Mouse (Mus musculus): ENCODE measurements at regions not wholly inside any gene's neighbourhood (a gene's known extent, or its start where the extent isn't known, plus 50 kb on each side); places are given as distances from the start of the nearest gene placed in this dataset.

GRCm38 (mm10) chr3:61064720-61065119 is 62.1 kb downstream of the P2ry1 start:
- no peak for DNase-seq (ENCODE audit: low spot score)

DNA sequence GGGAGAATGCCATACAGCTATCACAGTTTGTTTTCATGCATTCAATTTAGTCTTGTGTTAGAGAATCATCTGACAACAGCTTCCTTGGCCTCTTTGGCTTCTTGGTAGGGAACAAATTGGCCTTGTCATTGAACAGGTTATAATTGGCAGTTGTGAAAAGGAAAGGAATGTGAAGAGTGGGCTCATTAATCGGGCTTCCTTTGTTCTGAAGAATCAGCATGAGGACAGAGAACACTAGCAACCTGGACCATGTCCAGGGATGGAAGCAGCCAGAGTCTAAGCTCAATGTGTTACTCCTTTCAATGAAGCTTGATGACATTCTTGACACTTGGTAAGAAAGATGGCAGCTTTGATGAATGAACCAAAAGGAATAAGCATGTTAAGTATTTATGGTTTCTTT is 64.5 kb downstream of the P2ry1 start:
- DNase-seq (ENCODE audit: low spot score), result no peak

DNA sequence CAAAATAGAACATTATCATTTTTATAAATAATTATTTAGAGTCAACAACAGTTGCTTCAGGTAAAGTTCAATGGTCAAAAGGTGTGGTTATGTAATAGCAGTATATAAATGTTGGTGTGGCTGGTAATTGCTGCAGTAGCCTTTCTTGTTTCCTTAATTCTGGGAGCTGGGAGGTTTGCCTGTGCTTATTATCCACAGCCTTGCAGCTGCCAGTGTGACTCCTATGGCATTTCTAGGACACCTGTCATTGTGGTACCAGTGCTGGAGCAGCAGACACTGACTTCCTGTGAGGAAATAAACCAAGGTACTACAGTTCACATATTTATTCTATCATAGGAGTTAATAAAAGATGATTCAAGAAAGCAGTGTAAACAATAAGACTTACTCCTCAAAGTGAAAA is 65.6 kb downstream of the P2ry1 start:
- no peak for DNase-seq (ENCODE audit: low spot score)

GRCm38 (mm10) chr3:61071041-61071440 is 68.4 kb downstream of the P2ry1 start:
- no peak for DNase-seq (ENCODE audit: low spot score)

- DNase-seq (ENCODE audit: low spot score), result no peak
These were observed 69.7 kb downstream of the P2ry1 start for GRCm38 (mm10) chr3:61072330-61072729.

DNA sequence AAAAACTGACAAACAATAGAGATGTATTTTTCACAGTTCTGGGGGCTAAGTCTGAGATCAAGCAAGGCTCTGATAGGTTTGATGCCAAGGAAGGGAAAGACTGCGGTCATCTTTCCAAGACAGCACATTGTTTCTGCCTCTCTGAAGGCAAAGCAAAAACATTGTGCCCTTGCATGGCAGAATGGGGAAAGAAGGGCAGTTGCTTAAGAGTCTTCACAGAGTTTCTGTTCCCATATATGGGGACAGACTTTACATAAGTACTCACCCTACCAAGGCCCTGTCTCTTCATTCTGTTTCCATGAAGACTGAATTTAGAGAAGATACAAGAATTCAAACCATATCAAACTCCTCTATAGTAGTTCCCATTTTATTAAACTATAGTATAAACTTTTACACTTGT is 70.5 kb downstream of the P2ry1 start:
- DNase-seq (ENCODE audit: low spot score), result no peak

GRCm38 (mm10) chr3:61073806-61074205 is 71.2 kb downstream of the P2ry1 start:
- no peak for DNase-seq (ENCODE audit: low spot score)

DNA sequence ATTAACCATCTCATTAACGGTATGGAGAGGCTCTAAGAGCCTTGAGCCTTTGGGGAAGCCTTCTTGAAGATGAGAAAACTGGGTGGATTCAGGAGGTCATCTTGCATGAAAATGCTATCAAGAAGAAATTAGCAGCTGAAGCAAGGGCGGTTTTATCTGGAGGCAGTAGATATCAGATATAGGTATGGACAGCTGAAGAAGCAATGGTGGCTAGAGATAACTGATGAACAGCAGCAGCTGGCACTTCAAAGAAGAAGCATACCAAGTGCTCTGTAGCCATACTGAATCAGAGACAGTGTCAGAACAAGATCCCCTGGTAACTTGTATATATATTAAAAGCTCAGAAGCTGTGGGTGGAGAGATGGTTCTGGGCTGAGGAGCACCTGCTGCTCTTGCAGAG is 73.2 kb downstream of the P2ry1 start:
- DNase-seq (ENCODE audit: low spot score), result no peak

DNA sequence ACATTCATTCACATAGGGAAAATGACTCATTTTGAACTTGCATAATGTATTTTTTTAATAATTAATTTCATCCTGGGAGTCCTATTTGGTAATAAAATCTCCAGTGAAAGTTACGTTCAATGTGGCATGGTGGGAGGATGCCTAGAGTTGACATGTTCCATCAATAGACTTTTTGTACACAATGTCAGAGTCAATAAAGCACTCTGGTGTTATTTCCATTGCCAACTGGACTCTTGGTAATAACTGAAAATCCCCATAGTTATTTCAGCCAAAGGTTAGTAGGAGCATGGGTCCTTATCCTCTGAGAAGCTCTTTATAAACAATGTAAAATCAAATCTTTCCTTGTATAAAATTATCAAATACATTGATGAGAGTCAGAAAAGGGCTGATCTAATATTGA is 87.3 kb downstream of the P2ry1 start:
- DNase-seq (ENCODE audit: low spot score), result no peak

DNA sequence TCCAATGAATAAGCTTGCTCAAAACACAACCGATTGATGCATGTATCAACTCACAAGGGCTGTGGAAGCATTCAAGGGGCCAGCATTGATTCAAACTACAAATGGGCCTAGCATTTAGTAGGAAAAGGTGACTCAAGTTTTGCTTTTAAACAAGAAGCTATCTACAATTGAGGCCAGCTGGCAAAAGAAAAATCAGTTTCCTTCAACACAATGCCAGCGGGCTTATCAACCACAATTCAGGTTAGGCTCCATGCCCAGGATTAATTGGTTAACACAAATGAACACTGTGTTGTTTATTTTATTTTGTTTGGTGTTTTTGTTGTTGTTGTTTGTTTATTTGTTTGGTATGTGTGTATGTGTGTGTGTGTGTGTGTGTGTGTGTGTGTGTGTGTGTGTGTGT is 89.4 kb downstream of the P2ry1 start:
- DNase-seq (ENCODE audit: low spot score), result no peak

GRCm38 (mm10) chr3:61116364-61116763 is 113.8 kb downstream of the P2ry1 start:
- DNase-seq (ENCODE audit: low spot score), result no peak

GRCm38 (mm10) chr3:61133096-61133495 is 130.5 kb downstream of the P2ry1 start:
- no peak for DNase-seq (ENCODE audit: low spot score)

DNA sequence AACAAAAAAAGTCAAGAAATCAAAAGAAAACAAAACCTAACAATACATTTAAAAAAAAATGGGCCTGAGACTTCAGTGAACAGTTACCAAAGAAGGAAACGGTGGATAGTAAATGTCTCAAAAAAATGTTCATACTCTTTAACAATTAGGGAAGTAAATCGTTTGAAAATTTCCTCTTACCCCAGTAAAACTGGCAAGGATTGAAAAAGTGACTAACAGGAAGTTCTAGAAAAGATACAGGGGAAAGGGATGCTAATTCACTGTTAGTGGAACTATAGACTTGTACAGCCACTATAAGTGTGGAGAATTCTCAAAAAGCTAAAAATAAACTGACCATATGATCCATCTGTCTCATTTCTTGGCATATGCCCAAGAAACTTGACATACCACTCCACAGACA is 151.5 kb downstream of the P2ry1 start:
- no peak for DNase-seq (ENCODE audit: low spot score)

- no peak for DNase-seq (ENCODE audit: low spot score)
These were observed 157.2 kb downstream of the P2ry1 start for GRCm38 (mm10) chr3:61159811-61160210.

GRCm38 (mm10) chr3:61161384-61161783 is 158.8 kb downstream of the P2ry1 start:
- no peak for DNase-seq (ENCODE audit: low spot score)

DNA sequence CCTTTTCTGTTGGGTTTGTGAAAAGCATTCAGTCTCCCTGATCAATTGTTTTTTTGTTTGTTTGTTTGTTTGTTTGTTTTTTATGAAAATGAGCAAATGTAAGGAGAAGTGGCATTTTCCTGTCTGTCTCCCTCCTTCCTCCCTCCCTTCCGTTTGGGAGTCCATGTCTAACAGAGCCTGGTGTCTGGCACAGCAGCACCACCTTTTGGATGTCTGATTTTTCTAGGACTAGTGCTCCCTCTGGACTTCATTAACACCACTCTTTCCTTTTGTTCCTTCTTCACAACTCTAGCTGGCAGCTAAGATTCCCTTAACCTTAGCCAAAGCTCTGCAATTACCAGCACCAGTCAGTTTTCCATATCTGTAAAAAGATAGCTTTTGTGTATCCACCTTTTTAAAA is 175.6 kb upstream of the Rap2b start:
- no peak for DNase-seq (ENCODE audit: low spot score)

GRCm38 (mm10) chr3:61188662-61189061 is 172.8 kb upstream of the Rap2b start:
- no peak for DNase-seq (ENCODE audit: low spot score)

DNA sequence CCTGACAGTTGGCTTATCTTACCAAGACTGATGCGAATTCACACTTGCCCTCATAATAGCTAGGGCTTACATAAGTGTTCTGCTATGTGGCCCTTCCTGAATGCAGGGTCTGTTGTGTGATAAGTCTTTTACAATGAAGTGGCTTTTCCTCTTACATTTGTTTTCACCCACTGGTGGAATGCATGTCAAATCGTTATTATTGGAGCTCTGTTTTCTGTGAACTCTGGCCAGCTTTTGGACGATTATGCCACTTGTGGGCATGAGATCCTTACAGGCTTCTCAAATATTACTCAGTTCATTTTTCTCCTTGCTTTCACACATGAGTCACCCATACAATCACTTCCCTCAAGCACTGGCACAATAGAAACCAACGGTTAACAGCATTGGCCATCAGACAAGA is 144.9 kb upstream of the Rap2b start:
- DNase-seq (ENCODE audit: low spot score), result no peak

- DNase-seq (ENCODE audit: low spot score), result no peak
These were observed 136.9 kb upstream of the Rap2b start for GRCm38 (mm10) chr3:61224505-61224904.

GRCm38 (mm10) chr3:61225054-61225453 is 136.4 kb upstream of the Rap2b start:
- DNase-seq (ENCODE audit: low spot score), result no peak

- DNase-seq (ENCODE audit: low spot score), result no peak
These were observed 120.1 kb upstream of the Rap2b start for GRCm38 (mm10) chr3:61241380-61241779.

DNA sequence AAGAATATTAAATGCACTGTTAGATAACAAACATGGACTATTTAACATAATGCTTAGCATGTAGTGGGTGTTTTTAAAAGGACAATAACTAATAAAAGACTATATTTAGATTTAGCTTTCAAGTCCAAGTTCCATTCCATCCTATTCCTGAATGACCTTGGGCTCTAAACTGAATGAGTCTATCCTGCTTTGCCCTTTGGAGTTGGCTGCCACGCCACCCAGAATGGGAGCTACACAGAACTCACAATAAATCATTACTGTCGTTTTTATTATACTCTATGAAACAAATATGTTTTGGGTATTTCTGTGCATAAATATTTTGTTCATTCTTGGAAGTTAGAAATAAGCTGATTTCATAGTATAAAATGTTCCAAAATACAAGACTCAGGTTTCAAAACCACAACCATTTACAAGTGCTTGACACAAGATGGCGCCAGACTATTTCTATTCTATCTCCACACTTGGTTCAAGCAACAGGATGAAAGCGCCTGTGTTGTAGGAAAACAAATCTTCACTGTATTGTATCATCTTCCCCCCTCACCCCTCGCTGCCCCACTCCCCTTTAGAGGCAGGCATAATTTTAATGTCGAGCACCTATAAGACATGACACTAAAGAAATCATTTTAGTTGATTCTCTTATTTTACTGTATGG is 117.4 kb upstream of the Rap2b start:
- peak; percentile 76 for DNase-seq (ENCODE audit: low spot score)

- DNase-seq (ENCODE audit: low spot score), result no peak
These were observed 115.0 kb upstream of the Rap2b start for GRCm38 (mm10) chr3:61246429-61246828.

DNA sequence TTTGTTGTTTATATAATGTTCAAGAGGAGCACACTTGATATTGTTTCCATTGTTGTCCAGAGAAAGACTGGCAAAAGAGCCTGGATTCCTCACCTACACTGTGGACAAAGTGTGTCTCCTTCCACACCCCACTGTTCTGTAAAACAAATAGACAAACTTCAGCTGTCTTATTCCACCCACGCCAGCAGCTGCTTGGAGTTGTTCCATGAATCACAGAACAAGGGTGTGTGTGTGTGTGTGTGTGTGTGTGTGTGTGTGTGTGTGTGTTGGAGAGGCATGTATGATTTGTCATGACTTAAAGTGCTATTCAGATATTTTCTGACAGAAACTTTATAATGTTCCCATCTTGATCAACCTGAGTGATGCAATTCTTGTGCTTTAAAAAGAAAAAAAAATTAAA is 114.1 kb upstream of the Rap2b start:
- no peak for DNase-seq (ENCODE audit: low spot score)

DNA sequence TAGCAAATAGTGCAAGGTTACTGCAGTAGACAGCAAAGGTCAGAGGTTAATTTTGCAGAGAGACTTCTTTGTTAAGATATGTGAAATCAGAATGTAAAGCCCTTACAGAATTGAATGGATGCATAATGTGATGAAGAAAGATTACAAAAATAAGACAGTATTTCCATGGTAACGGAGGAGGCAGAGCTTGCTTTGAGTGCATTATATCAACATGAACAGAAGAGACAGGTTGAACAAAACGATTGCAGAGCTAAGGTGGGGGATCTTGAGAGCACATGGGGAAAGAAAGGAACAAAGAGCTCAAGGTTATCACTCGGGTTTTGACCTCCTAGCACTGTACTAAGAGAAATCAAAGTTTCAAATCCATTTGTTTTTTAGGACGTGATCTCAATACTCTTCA is 106.2 kb upstream of the Rap2b start:
- DNase-seq (ENCODE audit: low spot score), result no peak

Data from retina, embryonic 14.5 days (tissue).